Mouse (Mus musculus): Measurements from ENCODE around the gene Mrpl9.

- TF ChIP-seq POLR2A (IDR thresholded peaks at IDR 0.05; ENCODE audit: insufficient read depth, low read length) (no peak), CTCF (IDR thresholded peaks at IDR 0.05; ENCODE audit: low read depth, low read length) (no peak)
These were observed 16.7 kb downstream of the Mrpl9 start for GRCm38 (mm10) chr3:94459834-94460233.

Data from ES-Bruce4 (cell line).